In the genomic region with DNA sequence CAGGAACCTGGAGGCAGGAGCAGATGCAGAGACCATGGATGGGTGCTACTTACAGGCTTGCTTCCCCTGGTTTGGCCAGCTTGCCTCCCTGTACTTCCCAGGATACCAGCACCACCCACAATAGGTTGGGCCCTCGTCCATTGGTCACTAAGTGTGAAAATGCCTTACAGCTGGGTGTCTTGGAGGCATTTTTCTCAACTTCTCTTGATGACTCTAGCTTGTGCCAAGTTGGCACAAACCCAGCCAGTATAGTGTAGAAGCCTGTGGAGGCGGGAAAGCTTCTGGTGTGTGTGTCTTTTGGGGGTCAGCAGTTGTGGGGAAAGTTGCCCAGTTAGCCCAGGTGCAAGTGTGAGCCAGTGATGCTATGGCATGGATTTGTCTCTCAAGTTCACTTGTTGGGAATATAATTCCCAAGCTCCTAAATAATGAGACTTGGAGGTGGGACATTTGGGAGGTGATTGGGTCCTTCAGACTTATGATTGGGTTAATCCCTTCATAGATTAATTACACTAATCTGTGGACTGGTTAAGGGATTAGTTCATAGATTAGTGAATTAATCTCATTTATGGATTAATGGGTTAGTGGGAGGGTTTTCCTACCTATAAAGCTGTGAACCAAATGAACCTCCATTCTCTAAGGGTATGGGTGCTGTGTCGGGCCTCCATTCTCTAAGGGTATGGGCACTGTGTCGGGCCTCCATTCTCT, we compare ENCODE assay signal across 19 mouse cellular contexts. TPM values are rescaled to one million over a fixed set of nuclear protein-coding genes. Genes with fewer than 3 reads are reported as not detected.
DNase-seq lines count a peak whose midpoint lies in the region; ATAC-seq lines count a peak whose summit lies in the region.
"Had no signal": no experiment of that assay in that cellular context is flagged by ENCODE, and none has a peak within 500 bp of the region (broad histone marks: within the 10 kb centered on the region; RNA-seq: fewer than 3 reads in every experiment).

No protein-coding gene starts in this region.

- H3K4me3 ChIP-seq in heart, embryonic 10.5 days, result no peak overlapping the region
- no peak overlapping the region for H3K4me3 ChIP-seq in heart, embryonic 11.5 days (ENCODE audit: low read depth, low read length)
- H3K4me3 ChIP-seq: heart, adult 2 months; liver, embryonic 15.5 days had no signal

- no peak for ATAC-seq in heart, embryonic 11.5 days (replicated peaks; ENCODE audit: insufficient number of reproducible peaks, low FRiP score, low TSS enrichment)
- ATAC-seq: forebrain, postnatal 0 days; intestine, postnatal 0 days; midbrain, embryonic 13.5 days had no signal

- WGBS in heart, embryonic 10.5 days, result 95% methylated on average over 4 of the region's 4 CpGs
- 80% methylated on average over 4 of the region's 4 CpGs for whole genome bisulfite sequencing in heart, embryonic 11.5 days (ENCODE audit: insufficient replicate concordance)

- no peak overlapping the region for H3K4me2 ChIP-seq in heart, embryonic 11.5 days
- H3K4me2 ChIP-seq: liver, embryonic 15.5 days had no signal

- H3K27ac ChIP-seq in heart, embryonic 10.5 days, result no peak overlapping the region
- H3K27ac ChIP-seq in heart, embryonic 11.5 days (ENCODE audit: low read depth, low read length), result no peak overlapping the region
- H3K27ac ChIP-seq: embryonic facial prominence, embryonic 12.5 days; heart, adult 2 months; hindbrain, embryonic 14.5 days; limb, embryonic 13.5 days; liver, embryonic 15.5 days; midbrain, embryonic 13.5 days had no signal

- H3K4me1 ChIP-seq in heart, embryonic 10.5 days, result peaks cover 16% of the 10 kb centered on the region
- H3K4me1 ChIP-seq in heart, embryonic 11.5 days (ENCODE audit: control insufficient read depth, insufficient read depth, low read length), result peaks cover 14% of the 10 kb centered on the region

- no peak overlapping the region for H3K9ac ChIP-seq in heart, embryonic 11.5 days (ENCODE audit: low read depth, low read length)
- H3K9ac ChIP-seq: embryonic facial prominence, embryonic 12.5 days; forebrain, postnatal 0 days; hindbrain, embryonic 14.5 days; liver, embryonic 15.5 days; midbrain, embryonic 13.5 days had no signal

- no peaks in the 10 kb centered on the region for H3K9me3 ChIP-seq in heart, embryonic 10.5 days
- H3K9me3 ChIP-seq in heart, embryonic 11.5 days (replicated peaks; ENCODE audit: control insufficient read depth, low read length), result no peaks in the 10 kb centered on the region
- H3K9me3 ChIP-seq: embryonic facial prominence, embryonic 12.5 days; limb, embryonic 13.5 days; liver, embryonic 15.5 days; midbrain, embryonic 13.5 days had no signal

- no peaks in the 10 kb centered on the region for H3K27me3 ChIP-seq in heart, embryonic 10.5 days (ENCODE audit: insufficient read depth, poor library complexity, severe bottlenecking)
- H3K27me3 ChIP-seq in heart, embryonic 11.5 days (ENCODE audit: control insufficient read depth, insufficient read depth, low read length), result no peaks in the 10 kb centered on the region
- H3K27me3 ChIP-seq: embryonic facial prominence, embryonic 12.5 days; limb, embryonic 13.5 days; liver, embryonic 15.5 days; midbrain, embryonic 13.5 days had no signal

- DNase-seq in cerebellum, adult 11-12 months, result peak; percentile 52
- no peak for DNase-seq in cerebellum, postnatal 36 days
- peak; percentile 68 for DNase-seq in heart, embryonic 10.5 days (ENCODE audit: low spot score)
- DNase-seq in lung, postnatal 10 days, result peak; percentile 45
- DNase-seq in lung, postnatal 25 days (ENCODE audit: low spot score), result no peak
- peak; percentile 58 for DNase-seq in adipocyte (ENCODE audit: low spot score)
- DNase-seq in thymus, postnatal 36 days, result no peak
- DNase-seq: adrenal gland, postnatal 14 days; forebrain, postnatal 0 days; heart, adult 2 months; kidney, postnatal 14 days; thymus, postnatal 4 days had no signal

- peaks cover 6% of the 10 kb centered on the region; the same call in 1 of the 2 replicates for H3K36me3 ChIP-seq in heart, embryonic 10.5 days
- no peaks in the 10 kb centered on the region for H3K36me3 ChIP-seq in heart, embryonic 11.5 days (ENCODE audit: control insufficient read depth, insufficient read depth, low read length)
- H3K36me3 ChIP-seq: embryonic facial prominence, embryonic 12.5 days; limb, embryonic 13.5 days; liver, embryonic 15.5 days had no signal

RNA-seq across cellular contexts. Expression of gene Rab33b, which starts 2.9 kb away (rescaled TPM):
- polyA plus RNA-seq in heart, embryonic 10.5 days (2016; fragmentation: Nextera tagmentation; extraction: Ambion mirVana), result 15.6 and 16.3 TPM in 2 replicates
- 13.7 and 16.2 TPM in 2 replicates for polyA plus RNA-seq in heart, embryonic 11.5 days (2014; fragmentation: Nextera tagmentation; extraction: Ambion mirVana)

Comparison
In these comparisons a context has a peak if more than half of its experiments do, and no peak if none do; other contexts are left out.
1. DNase-seq: peak in cerebellum, adult 11-12 months (single experiment), heart, embryonic 10.5 days (single experiment), lung, postnatal 10 days (single experiment) and adipocyte (single experiment); none in cerebellum, postnatal 36 days (0 of 2), lung, postnatal 25 days (single experiment) and thymus, postnatal 36 days (0 of 2).